Mouse (Mus musculus) embryonic fibroblast, embryonic 13.5 days (primary cell): ENCODE data around the gene Cyp2c54.

ENCODE experiments used
- CTCF ChIP-seq: IDR thresholded peaks from 2 replicates; pipeline ENCODE4 v1.5.1; 2011; ENCODE audit warnings: mild to moderate bottlenecking, control low read depth, low read length, moderate library complexity, borderline replicate concordance; ENCODE audit not compliant: insufficient read depth
- POLR2A ChIP-seq: IDR thresholded peaks from 2 replicates; pipeline ENCODE4 v1.6.1; 2011; ENCODE audit warnings: low read depth, mild to moderate bottlenecking, control low read depth, low read length, moderate library complexity

- no peak for TF ChIP-seq CTCF
- no peak for TF ChIP-seq POLR2A
Observed at GRCm38 (mm10) chr19:40088381-40088780, 14.8 kb upstream of the Cyp2c54 start.
